8 mouse cellular contexts compared by ENCODE assay signal in genomic region chr4:137724212-137724611, GRCm38 (mm10). TPM values are rescaled to one million over a fixed set of nuclear protein-coding genes. Genes with fewer than 3 reads are reported as not detected.
A peak's percentile ranks its signal among the peaks of the same experiment; 100 is the strongest.
DNase-seq lines count a peak whose midpoint lies in the region; ATAC-seq and TF ChIP-seq lines count a peak whose summit lies in the region.
"Had no signal": no experiment of that assay in that cellular context is flagged by ENCODE, and none has a peak within 500 bp of the region (broad histone marks: within the 10 kb centered on the region; RNA-seq: fewer than 3 reads in every experiment).

No protein-coding gene starts in this region.

- TF ChIP-seq CTCF in lung, embryonic 14.5 days (IDR thresholded peaks at IDR 0.05; ENCODE audit: low read depth): no peak
- TF ChIP-seq CTCF in lung, adult 2 months (IDR thresholded peaks at IDR 0.05; ENCODE audit: insufficient read depth, low read length): no peak
- TF ChIP-seq CTCF in liver, embryonic 14.5 days (IDR thresholded peaks at IDR 0.05; ENCODE audit: low read depth): no peak

- no peaks in the 10 kb centered on the region for H3K9me3 ChIP-seq in lung, embryonic 14.5 days (ENCODE audit: low read depth, low read length)
- no peaks in the 10 kb centered on the region for H3K9me3 ChIP-seq in embryonic facial prominence, embryonic 12.5 days
- no peaks in the 10 kb centered on the region for H3K9me3 ChIP-seq in liver, embryonic 14.5 days (ENCODE audit: control insufficient read depth, low read length)
- H3K9me3 ChIP-seq: megakaryocyte, embryonic 14.5 days had no signal

- no peak for TF ChIP-seq POLR2A in lung, adult 2 months (IDR thresholded peaks at IDR 0.05; ENCODE audit: borderline replicate concordance, extremely low read depth, low read depth, low read length)

- H3K4me1 ChIP-seq in lung, embryonic 14.5 days (ENCODE audit: insufficient read depth): peaks cover 4% of the 10 kb centered on the region; the same call in 1 of the 2 replicates
- H3K4me1 ChIP-seq in lung, adult 2 months (ENCODE audit: control insufficient read depth, insufficient read depth, low read length): no peaks in the 10 kb centered on the region
- peaks cover 31% of the 10 kb centered on the region for H3K4me1 ChIP-seq in embryonic facial prominence, embryonic 12.5 days
- H3K4me1 ChIP-seq in liver, embryonic 14.5 days (replicated peaks; ENCODE audit: control insufficient read depth in 2 of 2, insufficient read depth in 2 of 2, low read length in 1 of 2): no peaks in the 10 kb centered on the region

- intact Hi-C loops in heart, postnatal 25 days (cut with DNase I): loop anchor here (10.0 kb wide), 1 partner anchor 391 kb away; no protein-coding TSS in a partner anchor

- WGBS in lung, embryonic 14.5 days: 45% methylated on average over 11 of the region's 11 CpGs
- WGBS in lung, adult 2 months: 47% methylated on average over 11 of the region's 11 CpGs
- WGBS in embryonic facial prominence, embryonic 12.5 days: 51% methylated on average over 11 of the region's 11 CpGs
- 47% methylated on average over 11 of the region's 11 CpGs for WGBS in liver, embryonic 14.5 days (ENCODE audit: insufficient replicate concordance)

- ATAC-seq in lung, embryonic 14.5 days (ENCODE audit: insufficient read depth): no peak
- ATAC-seq in embryonic facial prominence, embryonic 12.5 days (ENCODE audit: insufficient number of reproducible peaks, insufficient read depth, low FRiP score, low TSS enrichment): no peak
- ATAC-seq in liver, embryonic 14.5 days (ENCODE audit: insufficient read depth): no peak
- no peak for ATAC-seq in frontal cortex, adult (ENCODE audit: low TSS enrichment)

- DNase-seq in lung, embryonic 14.5 days: no peak
- DNase-seq in lung, adult 2 months: no peak
- DNase-seq in heart, postnatal 25 days (ENCODE audit: low spot score): peak; percentile 40
- DNase-seq in liver, embryonic 14.5 days (ENCODE audit: low read depth in 3 of 3, low spot score in 3 of 3): no peak
- no peak for DNase-seq in ovary, adult 18-20 months (ENCODE audit: low spot score)

- no peak overlapping the region for H3K4me3 ChIP-seq in lung, embryonic 14.5 days (ENCODE audit: low read depth, low read length)
- H3K4me3 ChIP-seq in lung, adult 2 months (replicated peaks; ENCODE audit: extremely low read depth, low read depth, low read length): no peak overlapping the region
- no peak overlapping the region for H3K4me3 ChIP-seq in embryonic facial prominence, embryonic 12.5 days
- H3K4me3 ChIP-seq in liver, embryonic 14.5 days (ENCODE audit: insufficient read depth in 1 of 2, low read depth in 2 of 2, low read length in 2 of 2): peak overlapping the region; percentile 2 to 28; a peak in 1 of 4 replicates

- peaks cover 39% of the 10 kb centered on the region for H3K27me3 ChIP-seq in lung, embryonic 14.5 days (ENCODE audit: insufficient read depth, low read length)
- H3K27me3 ChIP-seq in embryonic facial prominence, embryonic 12.5 days: peaks cover 42% of the 10 kb centered on the region
- peaks cover 21% of the 10 kb centered on the region for H3K27me3 ChIP-seq in liver, embryonic 14.5 days (ENCODE audit: control insufficient read depth, insufficient read depth, low read length)

- no peak for TF ChIP-seq EP300 in liver, embryonic 14.5 days (IDR thresholded peaks at IDR 0.05; ENCODE audit: low read depth)

- H3K9ac ChIP-seq in lung, embryonic 14.5 days: no peak overlapping the region
- H3K9ac ChIP-seq in embryonic facial prominence, embryonic 12.5 days: no peak overlapping the region
- H3K9ac ChIP-seq in liver, embryonic 14.5 days (replicated peaks): peak overlapping the region; percentile 40; the same call in 1 of the 2 replicates

- peak overlapping the region; percentile 33 for H3K4me2 ChIP-seq in lung, embryonic 14.5 days
- peak overlapping the region; percentile 33; the same call in 1 of the 2 replicates for H3K4me2 ChIP-seq in embryonic facial prominence, embryonic 12.5 days (replicated peaks)
- peak overlapping the region; percentile 58 for H3K4me2 ChIP-seq in liver, embryonic 14.5 days (ENCODE audit: low read depth)

- no peaks in the 10 kb centered on the region for H3K36me3 ChIP-seq in lung, embryonic 14.5 days (ENCODE audit: insufficient read depth)
- no peaks in the 10 kb centered on the region for H3K36me3 ChIP-seq in embryonic facial prominence, embryonic 12.5 days
- no peaks in the 10 kb centered on the region for H3K36me3 ChIP-seq in liver, embryonic 14.5 days (replicated peaks; ENCODE audit: control insufficient read depth, insufficient read depth, low read depth)

- no peak overlapping the region for H3K27ac ChIP-seq in lung, embryonic 14.5 days (ENCODE audit: low read depth)
- H3K27ac ChIP-seq in embryonic facial prominence, embryonic 12.5 days: no peak overlapping the region
- H3K27ac ChIP-seq in liver, embryonic 14.5 days: no peak overlapping the region

RNA-seq across cellular contexts. Expression of gene Rap1gap, which starts 59.7 kb away (rescaled TPM):
- polyA plus RNA-seq in lung, embryonic 14.5 days (2014; fragmentation: Nextera tagmentation; extraction: Ambion mirVana): 7.0 and 8.4 TPM in 2 replicates
- polyA plus RNA-seq in lung, adult 2 months (2012; rRNA removed): 68.3 and 101 TPM in 2 replicates
- 15.1 and 16.3 TPM in 2 replicates for polyA plus RNA-seq in embryonic facial prominence, embryonic 12.5 days (2016; fragmentation: Nextera tagmentation; extraction: Ambion mirVana)
- 10 to 100 TPM; 13.8 to 19.4 TPM for total RNA-seq in heart, postnatal 25 days (2021)
- 2.7 and 3.1 TPM in 2 replicates for polyA plus RNA-seq in liver, embryonic 14.5 days (2012; rRNA removed)
- 1.6 and 1.7 TPM in 2 replicates for polyA plus RNA-seq in liver, embryonic 14.5 days (2014; fragmentation: Nextera tagmentation; extraction: Ambion mirVana)

Comparison
In these comparisons a context has a peak if more than half of its experiments do, and no peak if none do; other contexts are left out.
1. H3K4me3 ChIP-seq: peak in liver, embryonic 14.5 days (2 of 2); none in lung, embryonic 14.5 days (single experiment), lung, adult 2 months (single experiment) and embryonic facial prominence, embryonic 12.5 days (single experiment).
2. Peak in every context shown above with its lines, with median percentiles within 50 percentile points of each other: H3K4me2 ChIP-seq.